Mouse (Mus musculus) limb, embryonic 15.5 days (tissue): Measurements from ENCODE around the gene Lao1. TPM values are rescaled to one million over a fixed set of nuclear protein-coding genes. Genes with fewer than 3 reads are reported as not detected.

Experiments
- ATAC-seq: fragments of 200-750 bp; cut with Nextera tagmentation; 2 replicates; pipeline ENCODE4 v1.8.0; 2017; ENCODE audit warnings: low read depth, moderate TSS enrichment; ENCODE audit not compliant: insufficient number of reproducible peaks, low FRiP score, low TSS enrichment
- H3K27ac ChIP-seq: fragments of 300-500 bp; sonication (generic); 2 replicates; pipeline ENCODE4 v1.5.1; 2015; ENCODE audit warnings: moderate library complexity, mild to moderate bottlenecking, inconsistent platforms
- H3K27me3 ChIP-seq: fragments of 300-500 bp; sonication (generic); 2 replicates; pipeline ENCODE4 v1.6.1; 2015; ENCODE audit warnings: inconsistent platforms
- H3K36me3 ChIP-seq: fragments of 300-500 bp; sonication (generic); 2 replicates; pipeline ENCODE4 v1.6.1; 2015; ENCODE audit warnings: inconsistent platforms
- H3K4me1 ChIP-seq: fragments of 300-500 bp; sonication (generic); 2 replicates; pipeline ENCODE4 v1.6.1; 2015; ENCODE audit warnings: inconsistent platforms
- H3K4me2 ChIP-seq: fragments of 300-500 bp; sonication (generic); 2 replicates; pipeline ENCODE4 v1.6.1; 2015; ENCODE audit warnings: mild to moderate bottlenecking, inconsistent platforms
- H3K4me3 ChIP-seq: fragments of 300-500 bp; sonication (generic); 2 replicates; pipeline ENCODE4 v1.5.1; 2015; ENCODE audit warnings: mild to moderate bottlenecking, inconsistent platforms
- H3K9ac ChIP-seq: fragments of 300-500 bp; sonication (generic); 2 replicates; pipeline ENCODE4 v1.6.1; 2015; ENCODE audit warnings: inconsistent platforms
- H3K9me3 ChIP-seq: fragments of 300-500 bp; sonication (generic); 2 replicates; pipeline ENCODE4 v1.6.1; 2016; ENCODE audit warnings: inconsistent platforms
- WGBS: fragments of 180-500 bp; shearing (Covaris S2); methylation state at CpG from one replicate; pipeline ENCODE4 v1.1.7; 2015; 5-methylcytosine and 5-hydroxymethylcytosine counted together
- polyA plus RNA-seq: library from polyadenylated mRNA; unstranded; fragments of >200 nt; fragmentation: Nextera tagmentation; extraction: Ambion mirVana; gene quantifications from 2 replicates; pipeline ENCODE4 v1.2.1, GENCODE M21; 2015

Gene Lao1
- polyA plus RNA-seq, 1 experiment from 2014 or later: not detected

GRCm38 (mm10) chr4:119017078-119017477 lies 55.7 kb downstream of the Lao1 start:
- Histone ChIP-seq H3K27me3 (no peaks in the 10 kb centered on the region), H3K36me3 (no peaks in the 10 kb centered on the region), H3K9me3 (no peaks in the 10 kb centered on the region), H3K27ac (no peak overlapping the region), H3K9ac (no peak overlapping the region), H3K4me3 (no peak overlapping the region), H3K4me1 (peaks cover 23% of the 10 kb centered on the region), H3K4me2 (no peak overlapping the region)
- 89% methylated on average over 5 of the region's 5 CpGs for WGBS
- no peak for ATAC-seq

Other genes with a start within 250 kb of the Lao1 start
- not detected in 2 replicates for gene Olfr1340, start 241.4 kb upstream of the Lao1 start, polyA plus RNA-seq
- gene Olfr1339, start 229.4 kb upstream of the Lao1 start, polyA plus RNA-seq: not detected in 2 replicates
- gene Olfr1338, start 202.8 kb upstream of the Lao1 start, polyA plus RNA-seq: not detected in 2 replicates
- gene Olfr1337, start 179.0 kb upstream of the Lao1 start, polyA plus RNA-seq: not detected in 2 replicates
- gene Olfr1335, start 151.6 kb upstream of the Lao1 start, polyA plus RNA-seq: not detected in 2 replicates
- not detected in 2 replicates for gene Olfr1333, start 125.3 kb upstream of the Lao1 start, polyA plus RNA-seq
- not detected in 2 replicates for gene Olfr1331, start 96.9 kb upstream of the Lao1 start, polyA plus RNA-seq
- gene Olfr1330, start 73.0 kb upstream of the Lao1 start, polyA plus RNA-seq: not detected in 2 replicates
- gene Olfr1329, start 44.1 kb upstream of the Lao1 start, polyA plus RNA-seq: not detected in 2 replicates
- gene Olfr1328, start 23.0 kb upstream of the Lao1 start, polyA plus RNA-seq: not detected in 2 replicates
- gene Slc2a1, start 147.1 kb downstream of the Lao1 start, polyA plus RNA-seq: 179 and 208 TPM in 2 replicates
- 7.0 and 7.7 TPM in 2 replicates for gene Zfp691, start 212.6 kb downstream of the Lao1 start, polyA plus RNA-seq
- 1.3 and 3.4 TPM in 2 replicates for gene Ermap, start 228.4 kb downstream of the Lao1 start, polyA plus RNA-seq
- 190 and 212 TPM in 2 replicates for gene Svbp, start 233.7 kb downstream of the Lao1 start, polyA plus RNA-seq